ENCODE assay signal across 17 mouse cellular contexts in genomic region chr3:133315647-133316046, GRCm38 (mm10).
"Had no signal": no experiment of that assay in that cellular context is flagged by ENCODE, and none has a peak within 500 bp of the region (broad histone marks: within the 10 kb centered on the region; RNA-seq: fewer than 3 reads in every experiment).

No protein-coding gene starts in this region.

- H3K9ac ChIP-seq: liver, embryonic 15.5 days; liver, postnatal 0 days; lung, embryonic 15.5 days; midbrain, embryonic 13.5 days; midbrain, embryonic 15.5 days; neural tube, embryonic 13.5 days had no signal

- H3K4me2 ChIP-seq: liver, embryonic 15.5 days; lung, embryonic 15.5 days; midbrain, embryonic 11.5 days; midbrain, embryonic 13.5 days; midbrain, embryonic 15.5 days; neural tube, embryonic 13.5 days had no signal

- H3K36me3 ChIP-seq: liver, embryonic 15.5 days; lung, embryonic 15.5 days; midbrain, embryonic 13.5 days; midbrain, embryonic 15.5 days; neural tube, embryonic 13.5 days had no signal

- ATAC-seq: liver, postnatal 0 days; lung, postnatal 0 days; midbrain, embryonic 13.5 days; midbrain, embryonic 15.5 days had no signal

- DNase-seq: liver, postnatal 0 days; lung, adult 2 months; lung, postnatal 14 days; lung, postnatal 36 days; right cerebral cortex, postnatal 14 days; thymus, adult 2 months; thymus, postnatal 25 days; thymus, postnatal 4 days had no signal

- H3K4me3 ChIP-seq: liver, embryonic 15.5 days; lung, embryonic 15.5 days; megakaryocyte, embryonic 14.5 days; midbrain, embryonic 13.5 days; midbrain, embryonic 15.5 days; neural tube, embryonic 13.5 days had no signal

- H3K9me3 ChIP-seq: liver, embryonic 15.5 days; lung, embryonic 15.5 days; megakaryocyte, embryonic 14.5 days; midbrain, embryonic 13.5 days; midbrain, embryonic 15.5 days; neural tube, embryonic 13.5 days had no signal

- H3K27ac ChIP-seq: liver, embryonic 15.5 days; lung, embryonic 15.5 days; macrophage; midbrain, embryonic 13.5 days; midbrain, embryonic 15.5 days; neural tube, embryonic 13.5 days had no signal

- H3K27me3 ChIP-seq: liver, embryonic 15.5 days; lung, embryonic 15.5 days; megakaryocyte, embryonic 14.5 days; midbrain, embryonic 13.5 days; midbrain, embryonic 15.5 days; neural tube, embryonic 13.5 days had no signal
